Mouse (Mus musculus) cerebral cortex, adult 2 months (tissue): ENCODE results near the gene Xirp2.

Experiments used
- WGBS: fragments of 180-500 bp; shearing (Covaris S2); methylation state at CpG from one replicate; pipeline ENCODE4 v1.1.7; 2018; 5-methylcytosine and 5-hydroxymethylcytosine counted together

Gene Xirp2

DNA sequence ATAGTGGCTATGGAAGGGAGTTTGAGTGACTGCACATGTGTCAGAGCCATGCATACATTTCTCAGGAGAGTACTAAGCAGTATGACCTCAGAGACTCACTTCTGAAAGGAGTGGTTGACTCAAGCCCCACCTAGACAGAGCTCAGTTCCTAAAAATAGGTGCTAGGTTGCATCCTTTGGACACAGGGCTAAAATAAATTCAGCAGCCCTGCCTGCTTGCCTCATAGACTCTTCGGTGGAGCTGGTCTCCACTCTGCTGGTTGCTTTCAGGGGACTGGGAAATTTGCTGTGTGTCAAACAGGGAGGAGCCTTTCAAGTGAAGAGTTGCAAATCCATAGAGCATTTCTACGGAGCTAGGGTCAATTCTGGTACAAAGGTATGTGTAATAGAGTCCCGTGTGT, at the start of gene Xirp2:
Gene Xirp2 (plus strand): TSS at position 223 of the 400 bp plus-strand sequence.
- 86% methylated on average over 3 of the region's 3 CpGs for WGBS

DNA sequence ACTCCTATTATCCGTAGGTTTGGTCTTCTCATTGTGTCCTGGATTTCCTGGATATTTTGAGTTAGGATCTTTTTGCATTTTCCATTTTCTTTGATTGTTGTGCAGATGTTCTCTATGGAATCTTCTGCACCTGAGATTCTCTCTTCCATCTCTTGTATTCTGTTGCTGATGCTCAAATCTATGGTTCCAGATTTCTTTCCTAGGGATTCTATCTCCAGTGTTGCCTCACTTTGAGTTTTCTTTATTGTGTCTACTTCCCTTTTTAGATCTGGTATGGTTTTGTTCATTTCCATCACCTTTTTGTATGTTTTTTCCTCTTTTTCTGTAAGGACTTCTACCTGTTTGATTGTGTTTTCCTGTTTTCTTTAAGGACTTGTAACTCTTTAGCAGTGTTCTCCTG, 32.4 kb upstream of the Xirp2 start, which contains the start of gene Gm21830:
Gene Gm21830 (plus strand): TSS at position 301 of the 400 bp plus-strand sequence.
- no CpG with 5 or more reads among the region's 1 CpGs for WGBS

- WGBS, result 85% methylated on average over 1 of the region's 1 CpGs
Measured at GRCm38 (mm10) chr2:67422799-67423198, 23.0 kb upstream of the Xirp2 start.

DNA sequence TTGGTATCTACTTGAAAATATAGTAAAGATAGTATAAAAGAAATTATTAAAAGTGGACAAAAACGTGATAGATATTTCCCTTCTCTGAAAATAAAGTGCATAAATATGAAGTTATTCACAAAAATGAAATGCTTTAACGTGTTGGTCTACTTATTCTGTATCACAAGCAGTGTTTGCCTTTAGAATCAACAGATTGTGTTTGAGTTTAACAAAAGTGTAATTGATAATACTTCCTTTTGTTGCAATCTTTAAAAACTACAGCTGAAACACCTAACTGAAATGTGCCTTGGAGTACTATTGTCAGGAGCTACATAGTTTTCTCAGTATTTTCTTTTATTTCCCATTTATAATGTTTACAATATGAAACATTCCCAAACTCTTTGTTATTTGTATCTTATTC, 12.7 kb upstream of the Xirp2 start, which contains the start of gene Gm26727:
Gene Gm26727 (minus strand): TSS at position 101 of the 400 bp plus-strand sequence.
- 71% methylated on average over 2 of the region's 2 CpGs for WGBS

DNA sequence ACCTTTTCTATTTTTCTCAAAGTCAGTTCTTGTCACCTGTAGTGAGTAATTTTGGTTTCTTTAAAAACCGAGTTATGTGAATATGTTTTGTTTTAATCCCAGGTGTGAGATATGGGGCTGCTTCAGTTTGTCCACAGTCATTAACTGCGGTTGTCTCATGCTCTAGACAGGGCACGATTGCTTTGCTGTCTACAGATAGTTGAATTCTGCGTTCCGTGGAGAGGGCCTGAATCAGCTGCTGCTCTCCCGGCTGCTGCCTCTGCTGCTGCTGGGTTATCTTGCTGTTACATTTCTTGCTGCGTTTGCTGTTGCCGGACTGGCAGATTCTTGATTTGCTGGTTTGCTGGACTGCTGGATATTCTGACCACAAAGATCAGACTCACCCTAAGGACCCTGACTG, 7.5 kb upstream of the Xirp2 start:
- WGBS, result 89% methylated on average over 8 of the region's 8 CpGs

DNA sequence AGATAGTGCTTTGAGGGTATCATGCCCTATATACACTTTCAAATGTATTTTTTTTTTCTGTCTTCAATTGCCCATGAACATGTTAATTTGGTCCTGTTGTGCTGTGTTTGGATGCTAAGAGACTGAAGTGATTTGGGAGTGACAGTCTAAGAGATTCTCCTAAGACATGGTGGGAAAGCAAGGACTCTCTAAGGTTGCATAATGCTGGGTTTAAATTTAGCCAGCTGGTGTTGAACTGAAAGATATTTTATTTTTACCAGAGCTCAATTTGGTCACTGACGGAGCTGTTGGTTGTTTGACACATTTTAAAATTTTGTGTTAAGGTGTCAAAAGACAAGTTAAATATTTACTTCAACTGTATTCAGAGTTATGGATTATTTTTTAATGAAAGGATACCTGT, 970 bp downstream of the Xirp2 start:
- WGBS, result 40% methylated on average over 1 of the region's 1 CpGs

DNA sequence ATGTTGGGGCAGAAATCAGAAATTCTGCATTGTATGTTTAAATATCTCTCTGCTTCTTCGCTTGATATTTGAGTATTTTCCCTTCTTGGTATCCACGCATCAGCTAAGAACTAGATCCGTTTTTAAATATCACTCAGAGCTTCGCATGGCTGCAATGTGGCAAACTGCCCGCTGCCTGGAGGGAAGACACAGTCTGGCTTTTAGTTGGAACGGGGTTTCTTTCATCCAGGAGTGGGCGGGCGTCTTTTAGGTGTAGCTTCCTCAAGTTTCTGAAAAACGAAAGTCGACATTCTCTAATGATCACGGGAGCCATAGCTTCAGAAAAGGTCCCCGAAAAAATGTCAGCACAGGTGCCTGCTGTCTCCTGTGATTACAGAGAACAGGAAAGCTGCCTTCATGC, 1.4 kb downstream of the Xirp2 start:
- 30% methylated on average over 12 of the region's 12 CpGs for WGBS

- WGBS, result 93% methylated on average over 3 of the region's 3 CpGs
Measured at GRCm38 (mm10) chr2:67460857-67461256, 15.1 kb downstream of the Xirp2 start.

GRCm38 (mm10) chr2:67467036-67467435, 21.2 kb downstream of the Xirp2 start:
- WGBS, result 61% methylated on average over 7 of the region's 7 CpGs

DNA sequence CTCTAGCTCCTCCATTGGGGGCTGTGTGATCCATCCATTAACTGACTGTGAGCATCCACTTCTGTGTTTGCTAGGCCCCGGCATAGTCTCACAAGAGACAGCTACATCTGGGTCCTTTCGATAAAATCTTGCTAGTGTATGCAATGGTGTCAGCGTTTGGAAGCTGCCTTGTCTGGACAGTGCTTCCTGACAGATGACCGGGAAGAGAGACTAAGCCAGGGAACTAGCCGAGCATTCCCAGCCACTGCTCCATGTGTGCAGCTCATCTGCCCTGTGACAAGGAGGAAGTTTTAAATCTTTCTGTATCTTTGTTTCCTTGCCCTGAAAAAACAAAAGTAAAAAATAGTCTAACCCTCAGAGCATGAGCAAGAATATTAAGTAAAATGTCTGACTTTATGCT, 24.2 kb downstream of the Xirp2 start:
- 85% methylated on average over 5 of the region's 5 CpGs for WGBS

GRCm38 (mm10) chr2:67477753-67478152, 32.0 kb downstream of the Xirp2 start:
- 25% methylated on average over 6 of the region's 6 CpGs for WGBS

GRCm38 (mm10) chr2:67481051-67481450, 35.2 kb downstream of the Xirp2 start:
- 74% methylated on average over 3 of the region's 3 CpGs for WGBS

GRCm38 (mm10) chr2:67486721-67487120, 40.9 kb downstream of the Xirp2 start:
- 64% methylated on average over 6 of the region's 6 CpGs for WGBS

DNA sequence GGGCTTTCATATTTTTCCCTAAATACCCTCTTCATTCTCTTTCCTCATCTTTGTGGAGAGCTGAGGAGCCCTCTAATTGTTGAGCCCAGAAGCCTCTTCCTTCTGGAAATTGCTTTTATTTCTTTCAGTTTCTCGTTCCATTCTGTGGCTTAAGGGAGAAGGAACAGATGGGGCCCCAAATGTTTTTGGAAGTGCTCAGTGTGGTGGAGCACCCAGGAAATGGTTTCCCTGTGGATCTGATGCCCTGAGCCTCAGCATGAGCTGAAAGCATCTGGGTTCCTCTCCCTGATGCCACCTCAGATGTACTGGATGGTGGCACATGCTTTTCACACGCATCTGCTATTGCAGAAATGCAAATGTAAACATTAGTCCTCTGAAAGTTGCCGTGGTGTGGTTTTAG, 41.4 kb downstream of the Xirp2 start:
- WGBS, result 45% methylated on average over 3 of the region's 3 CpGs

- 64% methylated on average over 11 of the region's 11 CpGs for WGBS
Measured at GRCm38 (mm10) chr2:67488465-67489127, 42.8 kb downstream of the Xirp2 start.

GRCm38 (mm10) chr2:67489128-67489492, 43.3 kb downstream of the Xirp2 start:
- 70% methylated on average over 8 of the region's 8 CpGs for WGBS

- WGBS, result 36% methylated on average over 2 of the region's 2 CpGs
Measured at GRCm38 (mm10) chr2:67505457-67505856, 59.7 kb downstream of the Xirp2 start.

- 55% methylated on average over 7 of the region's 7 CpGs for WGBS
Measured at GRCm38 (mm10) chr2:67516405-67516804, 70.6 kb downstream of the Xirp2 start.

DNA sequence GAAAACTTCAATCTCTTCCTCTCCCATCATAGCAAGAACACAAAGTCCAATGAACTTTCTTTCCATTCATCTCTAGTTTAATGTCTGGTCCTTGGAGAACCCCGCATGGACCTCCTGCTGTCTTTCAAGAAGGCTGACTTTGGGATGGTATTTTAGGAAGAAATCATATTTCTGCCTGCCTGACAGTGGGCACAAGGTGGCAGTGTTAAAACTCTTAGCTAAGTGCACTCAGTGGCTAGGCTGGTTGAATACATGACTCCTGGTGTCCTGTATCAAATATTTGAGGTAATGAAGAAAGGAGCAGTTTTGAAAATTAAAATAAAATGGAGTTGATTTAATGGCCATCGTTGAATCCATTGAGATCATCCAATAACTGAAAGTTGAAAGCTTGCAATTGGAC, 89.5 kb downstream of the Xirp2 start:
- 90% methylated on average over 2 of the region's 2 CpGs for WGBS

- WGBS, result 71% methylated on average over 6 of the region's 6 CpGs
Measured at GRCm38 (mm10) chr2:67539426-67539825, 93.6 kb downstream of the Xirp2 start.

DNA sequence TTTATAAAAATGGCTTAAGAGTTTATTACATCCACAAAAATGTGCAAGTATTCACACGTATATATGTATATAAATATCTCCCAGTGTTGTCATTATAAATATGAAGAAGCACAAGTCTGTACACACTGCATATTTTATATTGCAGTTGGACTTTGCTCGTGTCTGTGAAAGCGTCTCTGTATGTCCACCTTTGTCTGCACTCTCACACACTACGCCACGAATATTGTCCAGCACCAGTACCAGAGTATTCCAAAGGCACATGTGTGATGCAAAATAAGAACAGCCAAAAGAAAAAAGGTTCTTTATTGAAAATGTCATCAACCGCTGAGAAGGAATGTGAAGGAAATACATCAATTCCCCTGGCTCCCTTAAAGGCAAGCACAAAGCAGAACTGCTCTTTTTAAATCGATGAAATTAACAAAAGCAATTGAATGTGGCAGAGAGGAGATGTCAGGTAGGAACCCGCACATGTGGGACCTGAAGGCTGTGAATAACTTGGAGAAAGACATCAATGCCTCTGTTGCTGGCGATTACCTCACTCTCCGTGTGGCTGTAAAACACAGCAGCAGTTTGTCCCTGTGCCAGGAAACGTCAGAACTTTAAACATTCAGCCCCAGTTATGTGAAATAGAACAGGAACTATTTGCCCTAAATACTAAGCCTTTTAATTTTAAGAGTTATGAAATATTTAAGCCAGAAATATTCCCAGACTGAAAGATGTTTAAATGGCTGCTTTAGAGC, 96.3 kb downstream of the Xirp2 start:
- WGBS, result 46% methylated on average over 11 of the region's 11 CpGs

- 80% methylated on average over 8 of the region's 8 CpGs for WGBS
Measured at GRCm38 (mm10) chr2:67544426-67544825, 98.6 kb downstream of the Xirp2 start.

- 2% methylated on average over 23 of the region's 23 CpGs for WGBS
Measured at GRCm38 (mm10) chr2:67564851-67565479, 119.2 kb downstream of the Xirp2 start.
